Mouse (Mus musculus) CH12.LX (cell line): ENCODE data around the gene Slc29a3. TPM values are rescaled to one million over a fixed set of nuclear protein-coding genes. Genes with fewer than 3 reads are reported as not detected.

Source experiments
- DNase-seq: peaks from one replicate; pipeline ENCODE4 v3.0.0-alpha.2; 2013; ENCODE audit errors: extremely low read depth
- H3K27ac ChIP-seq: 2 replicates; pipeline ENCODE4 v1.5.1; 2012; ENCODE audit warnings: low read depth, mild to moderate bottlenecking, control low read depth, moderate library complexity; ENCODE audit not compliant: insufficient read depth
- H3K27me3 ChIP-seq: replicated peaks from 2 replicates; pipeline ENCODE3; 2012; ENCODE audit warnings: inconsistent platforms
- H3K36me3 ChIP-seq, 2 experiments: replicated peaks in 1 of 2; 2 replicates each; pipeline versions ENCODE3 to v1.6.1; 2012; ENCODE audit warnings: inconsistent platforms in 1 of 2, low read length in 1 of 2, mild to moderate bottlenecking in 1 of 2, mixed read lengths in 1 of 2, moderate library complexity in 1 of 2; ENCODE audit not compliant: control insufficient read depth in 1 of 2, insufficient read depth in 1 of 2
- H3K4me1 ChIP-seq, 2 experiments: 2 replicates each; pipeline ENCODE4 v1.6.1; 2012; ENCODE audit warnings: inconsistent platforms in 1 of 2, moderate library complexity in 1 of 2; ENCODE audit not compliant: insufficient read depth in 2 of 2, control insufficient read depth in 1 of 2
- H3K4me2 ChIP-seq: 2 replicates; pipeline ENCODE4 v1.6.1; 2012; ENCODE audit warnings: low read depth, mild to moderate bottlenecking, control low read depth; ENCODE audit not compliant: poor library complexity, insufficient read depth, severe bottlenecking
- H3K4me3 ChIP-seq, 3 experiments: fragments of 150-350 bp in 1 of 3; sonication (generic) in 1 of 3; replicated peaks in 1 of 3; 2 replicates each; pipeline versions ENCODE3 to v1.5.1; 2011 to 2012; ENCODE audit warnings: low read depth in 2 of 3, low read length in 2 of 3, mild to moderate bottlenecking in 2 of 3, moderate library complexity in 2 of 3, control low read depth in 1 of 3, improper control_type of control experiment in 1 of 3, inconsistent platforms in 1 of 3, mixed read lengths in 1 of 3; ENCODE audit not compliant: poor library complexity in 1 of 3
- H3K79me2 ChIP-seq: replicated peaks from 2 replicates; pipeline ENCODE4 v1.6.1; 2012; ENCODE audit warnings: mild to moderate bottlenecking, moderate library complexity; ENCODE audit not compliant: control insufficient read depth, poor library complexity, insufficient read depth, severe bottlenecking; ENCODE audit errors: extremely low read depth
- H3K9ac ChIP-seq: 2 replicates; pipeline ENCODE4 v1.6.1; 2012; ENCODE audit warnings: low read depth, mild to moderate bottlenecking, control low read depth, moderate library complexity; ENCODE audit not compliant: insufficient read depth
- H3K9me3 ChIP-seq: replicated peaks from 2 replicates; pipeline ENCODE3; 2012; ENCODE audit warnings: low read length, inconsistent platforms, mixed read lengths
- BHLHE40 ChIP-seq: IDR thresholded peaks from 2 replicates; pipeline ENCODE4 v1.6.1; 2011; ENCODE audit warnings: mild to moderate bottlenecking, low read depth, low read length, improper control_type of control experiment
- CHD1 ChIP-seq: IDR thresholded peaks from 2 replicates; pipeline ENCODE4 v1.6.1; 2012; ENCODE audit warnings: low read depth, low read length, improper control_type of control experiment, inconsistent platforms
- CHD2 ChIP-seq: IDR thresholded peaks from 2 replicates; pipeline ENCODE4 v1.6.1; 2011; ENCODE audit warnings: low read length, improper control_type of control experiment
- E2F4 ChIP-seq: IDR thresholded peaks from 2 replicates; pipeline ENCODE4 v1.6.1; 2011; ENCODE audit warnings: low read depth, low read length, improper control_type of control experiment; ENCODE audit not compliant: insufficient replicate concordance
- ELF1 ChIP-seq: IDR thresholded peaks from 2 replicates; pipeline ENCODE4 v1.6.1; 2014; ENCODE audit warnings: low read depth, mild to moderate bottlenecking, inconsistent platforms, low read length, improper control_type of control experiment
- EP300 ChIP-seq: IDR thresholded peaks from 2 replicates; pipeline ENCODE4 v1.6.1; 2011; ENCODE audit warnings: low read length, improper control_type of control experiment
- ETS1 ChIP-seq: conservative IDR thresholded peaks from 2 replicates; pipeline ENCODE4 v1.6.1; 2012; ENCODE audit warnings: low read depth, mild to moderate bottlenecking, inconsistent platforms, low read length, improper control_type of control experiment, moderate library complexity
- HCFC1 ChIP-seq: IDR thresholded peaks from 2 replicates; pipeline ENCODE4 v1.6.1; 2012; ENCODE audit warnings: low read depth, mild to moderate bottlenecking, inconsistent platforms, low read length, improper control_type of control experiment
- IRF4 ChIP-seq: IDR thresholded peaks from 2 replicates; pipeline ENCODE4 v1.6.1; 2014; ENCODE audit warnings: low read depth, mild to moderate bottlenecking, inconsistent platforms, low read length, improper control_type of control experiment
- JUN ChIP-seq: IDR thresholded peaks from 2 replicates; pipeline ENCODE4 v1.6.1; 2011; ENCODE audit warnings: low read depth, mild to moderate bottlenecking, low read length, improper control_type of control experiment, moderate library complexity; ENCODE audit not compliant: insufficient read depth
- JUND ChIP-seq: conservative IDR thresholded peaks from 2 replicates; pipeline ENCODE4 v1.6.1; 2011; ENCODE audit warnings: low read depth, low read length, improper control_type of control experiment
- MAFK ChIP-seq: IDR thresholded peaks from 2 replicates; pipeline ENCODE4 v1.6.1; 2011; ENCODE audit warnings: low read length, improper control_type of control experiment; ENCODE audit not compliant: insufficient replicate concordance
- MEF2A ChIP-seq: IDR thresholded peaks from 2 replicates; pipeline ENCODE4 v1.6.1; 2014; ENCODE audit warnings: low read depth, mild to moderate bottlenecking, inconsistent platforms, low read length, improper control_type of control experiment, borderline replicate concordance
- MXI1 ChIP-seq: IDR thresholded peaks from 2 replicates; pipeline ENCODE4 v1.6.1; 2011; ENCODE audit warnings: mild to moderate bottlenecking, low read depth, low read length, improper control_type of control experiment
- MYC ChIP-seq: IDR thresholded peaks from 2 replicates; pipeline ENCODE4 v1.6.1; 2011; ENCODE audit warnings: low read depth, mild to moderate bottlenecking, improper control_type of control experiment, low read length
- NELFE ChIP-seq: IDR thresholded peaks from 2 replicates; pipeline ENCODE4 v1.6.1; 2011; ENCODE audit warnings: low read depth, low read length, improper control_type of control experiment
- NRF1 ChIP-seq: IDR thresholded peaks from 2 replicates; pipeline ENCODE4 v1.6.1; 2014; ENCODE audit warnings: low read depth, mild to moderate bottlenecking, inconsistent platforms, low read length, improper control_type of control experiment, moderate library complexity
- PAX5 ChIP-seq: IDR thresholded peaks from 2 replicates; pipeline ENCODE4 v1.6.1; 2012; ENCODE audit warnings: low read length, inconsistent platforms, mixed read lengths
- POLR2A ChIP-seq: IDR thresholded peaks from 2 replicates; pipeline ENCODE4 v1.6.1; 2011; ENCODE audit warnings: low read depth, mild to moderate bottlenecking, improper control_type of control experiment, low read length
- POLR2AphosphoS2 ChIP-seq: IDR thresholded peaks from 2 replicates; pipeline ENCODE4 v1.6.1; 2011; ENCODE audit warnings: low read depth, low read length, improper control_type of control experiment
- RCOR1 ChIP-seq: conservative IDR thresholded peaks from 2 replicates; pipeline ENCODE4 v1.6.1; 2012; ENCODE audit warnings: low read depth, mild to moderate bottlenecking, inconsistent platforms, low read length, improper control_type of control experiment
- SIN3A ChIP-seq: IDR thresholded peaks from 2 replicates; pipeline ENCODE4 v1.6.1; 2012; ENCODE audit warnings: low read length, improper control_type of control experiment, inconsistent platforms
- SMC3 ChIP-seq: IDR thresholded peaks from 2 replicates; pipeline ENCODE4 v1.6.1; 2011; ENCODE audit warnings: low read depth, low read length, improper control_type of control experiment
- TBP ChIP-seq: conservative IDR thresholded peaks from 2 replicates; pipeline ENCODE4 v1.6.1; 2011; ENCODE audit warnings: low read depth, low read length, improper control_type of control experiment
- TCF12 ChIP-seq: IDR thresholded peaks from 2 replicates; pipeline ENCODE4 v1.6.1; 2014; ENCODE audit warnings: low read depth, mild to moderate bottlenecking, inconsistent platforms, low read length, improper control_type of control experiment
- USF1 ChIP-seq: IDR thresholded peaks from 2 replicates; pipeline ENCODE4 v1.6.1; 2014; ENCODE audit warnings: low read depth, mild to moderate bottlenecking, inconsistent platforms, low read length, improper control_type of control experiment
- USF2 ChIP-seq: conservative IDR thresholded peaks from 2 replicates; pipeline ENCODE4 v1.6.1; 2011; ENCODE audit warnings: low read depth, low read length, improper control_type of control experiment
- ZC3H11A ChIP-seq: IDR thresholded peaks from 2 replicates; pipeline ENCODE4 v1.6.1; 2012; ENCODE audit warnings: low read depth, mild to moderate bottlenecking, inconsistent platforms, low read length, improper control_type of control experiment
- ZMIZ1 ChIP-seq: IDR thresholded peaks from 2 replicates; pipeline ENCODE4 v1.6.1; 2012; ENCODE audit warnings: low read depth, mild to moderate bottlenecking, inconsistent platforms, low read length, improper control_type of control experiment
- dilution Hi-C: fragments of 300-500 bp; cut with MboI; formaldehyde crosslinking; loops from 2 replicates; pipeline ENCODE4 v1.14.3; 2020; ENCODE audit warnings: low sequenced_read_pairs; ENCODE audit not compliant: extremely low pct_unique_long_range_greater_than_20kb, extremely low pct_ligation_motif_present
- in situ Hi-C: fragments of 300-500 bp; cut with MboI; formaldehyde crosslinking; loops from 3 replicates; pipeline ENCODE4 v1.14.3; 2019; ENCODE audit warnings: low sequenced_read_pairs, low pct_ligation_motif_present, low pct_unique_long_range_greater_than_20kb, mixed read lengths
- polyA plus RNA-seq: library from polyadenylated mRNA; unstranded; fragments of >175 nt; gene quantifications from 2 replicates; pipeline ENCODE4 v1.2.1, GENCODE M21; 2012; ENCODE audit warnings: low read depth; ENCODE audit not compliant: insufficient read length
- total RNA-seq, 2 experiments: library from RNA; depleted of rRNA; stranded (reverse); fragments of 300-350 nt in 1 of 2; fragments of >200 nt in 1 of 2; gene quantifications; 2 replicates each; pipeline ENCODE4 v1.2.3; 2012 to 2014

The Slc29a3 gene
- total and polyA plus RNA-seq, 3 experiments: 4.1 to 19.1 (median 5.9) TPM

DNA sequence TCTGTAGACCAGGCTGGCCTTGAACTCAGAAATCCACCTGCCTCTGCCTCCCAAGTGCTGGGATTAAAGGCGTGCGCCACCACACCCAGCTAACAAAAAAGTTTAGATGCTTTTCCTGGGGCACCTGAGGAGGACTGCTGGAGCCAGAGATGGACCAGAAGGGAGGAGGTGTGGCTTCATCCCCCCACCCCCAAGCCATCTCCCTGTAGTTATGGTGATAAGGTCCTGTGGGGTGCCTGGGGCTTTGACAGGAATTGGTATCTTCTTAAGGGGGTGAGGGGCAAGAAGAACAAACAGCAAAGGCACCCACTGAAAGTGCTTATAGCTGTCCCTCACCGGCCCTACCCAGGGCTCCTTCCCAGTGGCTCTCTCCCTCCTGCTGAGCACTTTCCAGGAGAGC lies 25.7 kb downstream of the Slc29a3 start:
- H3K4me1 ChIP-seq: peaks cover 21 to 72% of the 10 kb centered on the region in 2 experiments
- H3K9me3 ChIP-seq: no peaks in the 10 kb centered on the region
- in situ Hi-C loops: no loop called here
- H3K4me3 ChIP-seq: no peak overlapping the region
- DNase-seq: no peak
- no peak overlapping the region for H3K9ac ChIP-seq
- no peak overlapping the region for H3K27ac ChIP-seq
- dilution Hi-C loops: no loop called here
- no peak overlapping the region for H3K4me2 ChIP-seq
- TF ChIP-seq ZC3H11A (no peak), MEF2A (no peak), SIN3A (no peak), MAFK (no peak), SMC3 (no peak), TCF12 (no peak), IRF4 (no peak), POLR2A (no peak), BHLHE40 (no peak), RCOR1 (no peak), POLR2AphosphoS2 (no peak), E2F4 (no peak), NELFE (no peak), HCFC1 (no peak), NRF1 (no peak), TBP (no peak), USF1 (no peak), JUN (no peak), MXI1 (no peak), JUND (no peak)
- TF ChIP-seq, all 38 proteins: peak for 0
- no peaks in the 10 kb centered on the region for H3K27me3 ChIP-seq
- H3K79me2 ChIP-seq: no peaks in the 10 kb centered on the region
- H3K36me3 ChIP-seq: peaks cover 21 to 74% of the 10 kb centered on the region in 2 experiments

DNA sequence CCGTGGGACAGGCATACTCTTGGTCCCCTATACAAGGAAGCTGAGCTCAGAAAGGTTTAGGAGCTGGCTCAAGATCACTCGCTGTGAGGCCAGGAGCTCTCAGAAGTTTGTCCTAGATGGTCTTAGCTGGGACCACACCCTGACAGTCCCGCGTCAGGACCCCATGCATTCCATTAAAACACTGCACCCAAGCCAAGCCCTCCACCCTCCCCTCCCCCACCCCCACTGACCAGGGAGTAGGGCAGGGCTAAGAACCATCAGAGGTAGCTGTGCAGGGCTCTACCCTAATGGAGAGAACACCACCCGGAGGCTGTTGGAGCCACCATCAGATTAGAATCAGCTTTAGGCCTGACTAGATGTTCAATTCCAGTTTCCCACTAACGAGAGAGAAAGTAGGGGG lies 28.1 kb downstream of the Slc29a3 start:
- dilution Hi-C loops (no loop called here), in situ Hi-C loops (no loop called here)
- no peak for DNase-seq
- H3K27ac ChIP-seq: no peak overlapping the region
- H3K79me2 ChIP-seq: no peaks in the 10 kb centered on the region
- H3K4me2 ChIP-seq: no peak overlapping the region
- peaks cover 21 to 64% of the 10 kb centered on the region in 2 experiments for H3K4me1 ChIP-seq
- H3K9ac ChIP-seq: no peak overlapping the region
- H3K27me3 ChIP-seq: no peaks in the 10 kb centered on the region
- H3K9me3 ChIP-seq: no peaks in the 10 kb centered on the region
- H3K4me3 ChIP-seq: no peak overlapping the region
- no peak for TF ChIP-seq POLR2AphosphoS2
- no peak for TF ChIP-seq ZMIZ1
- TF ChIP-seq SIN3A: no peak
- TF ChIP-seq E2F4: no peak
- TF ChIP-seq PAX5: no peak
- no peak for TF ChIP-seq MEF2A
- no peak for TF ChIP-seq NRF1
- no peak for TF ChIP-seq CHD2
- no peak for TF ChIP-seq SMC3
- no peak for TF ChIP-seq MYC
- TF ChIP-seq CHD1: no peak
- TF ChIP-seq USF2: no peak
- TF ChIP-seq NELFE: no peak
- no peak for TF ChIP-seq ZC3H11A
- TF ChIP-seq ETS1: no peak
- TF ChIP-seq ELF1: no peak
- no peak for TF ChIP-seq HCFC1
- no peak for TF ChIP-seq USF1
- no peak for TF ChIP-seq TBP
- TF ChIP-seq EP300: no peak
- peaks cover 21 to 77% of the 10 kb centered on the region in 2 experiments for H3K36me3 ChIP-seq
